Mouse (Mus musculus) liver, embryonic 14.5 days (tissue): ENCODE results near the gene Scn9a.

Source experiments
- CTCF ChIP-seq: IDR thresholded peaks from 2 replicates; pipeline ENCODE4 v1.5.1; 2016; ENCODE audit warnings: antibody characterized with exemption, low read depth, control low read depth
- EP300 ChIP-seq: IDR thresholded peaks from 2 replicates; pipeline ENCODE4 v1.6.1; 2016; ENCODE audit warnings: antibody characterized with exemption, low read depth

DNA sequence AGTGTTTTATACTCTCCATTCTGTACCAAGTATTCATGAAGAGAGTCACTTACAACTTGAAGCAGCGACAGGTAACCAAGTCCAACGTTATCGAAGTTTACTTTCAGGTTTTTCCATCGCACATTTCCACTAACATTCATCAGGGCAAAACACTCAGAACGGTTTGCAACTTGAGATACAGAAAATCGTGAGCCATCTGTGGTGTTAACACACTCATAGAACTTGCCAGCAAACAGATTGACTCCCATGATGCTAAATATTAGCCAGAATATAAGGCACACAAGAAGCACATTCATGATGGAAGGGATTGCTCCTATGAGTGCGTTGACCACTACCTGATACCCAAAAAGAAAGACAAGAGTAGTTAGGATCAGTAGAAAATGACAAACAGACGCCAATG is 140.2 kb downstream of the Scn9a start:
- TF ChIP-seq CTCF: no peak
- no peak for TF ChIP-seq EP300
